Mouse (Mus musculus): ENCODE results near the gene Runx2.

Gene Runx2

DNA sequence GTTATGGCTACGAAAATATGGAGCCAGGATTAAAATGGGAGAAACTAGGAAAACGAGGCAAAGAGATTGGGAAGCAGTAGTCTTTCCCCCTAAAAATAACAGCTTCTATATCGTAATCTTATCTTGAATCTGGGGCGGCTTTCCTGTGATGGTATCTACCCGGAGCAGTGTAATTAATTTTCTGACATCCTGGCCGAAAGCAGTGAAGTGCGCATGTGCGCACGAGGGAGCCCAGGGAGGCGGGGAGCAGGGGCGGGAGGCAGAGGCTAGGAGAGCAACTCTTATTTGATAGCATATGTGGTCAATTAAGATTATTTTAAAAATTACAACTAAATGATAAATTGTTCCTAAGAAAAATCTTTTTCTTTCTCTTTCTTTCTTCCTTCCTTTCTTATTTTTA lies 195.9 kb downstream of the Runx2 start:
- peak; percentile 70 for DNase-seq (ENCODE audit: low read depth)

- peak; percentile 71 for DNase-seq (ENCODE audit: low read depth)
Observed at GRCm38 (mm10) chr17:44618175-44618574, 196.4 kb downstream of the Runx2 start.

GRCm38 (mm10) chr17:44617741-44618140 lies 196.9 kb downstream of the Runx2 start:
- peak; percentile 68 for DNase-seq (ENCODE audit: low read depth)

- no peak for DNase-seq (ENCODE audit: low read depth)
Observed at GRCm38 (mm10) chr17:44613716-44614715, 200.6 kb downstream of the Runx2 start.

- DNase-seq (ENCODE audit: low read depth), result no peak
Observed at GRCm38 (mm10) chr17:44612641-44613040, 202.0 kb downstream of the Runx2 start.

GRCm38 (mm10) chr17:44612002-44612401 lies 202.6 kb downstream of the Runx2 start:
- no peak for DNase-seq (ENCODE audit: low read depth)

DNA sequence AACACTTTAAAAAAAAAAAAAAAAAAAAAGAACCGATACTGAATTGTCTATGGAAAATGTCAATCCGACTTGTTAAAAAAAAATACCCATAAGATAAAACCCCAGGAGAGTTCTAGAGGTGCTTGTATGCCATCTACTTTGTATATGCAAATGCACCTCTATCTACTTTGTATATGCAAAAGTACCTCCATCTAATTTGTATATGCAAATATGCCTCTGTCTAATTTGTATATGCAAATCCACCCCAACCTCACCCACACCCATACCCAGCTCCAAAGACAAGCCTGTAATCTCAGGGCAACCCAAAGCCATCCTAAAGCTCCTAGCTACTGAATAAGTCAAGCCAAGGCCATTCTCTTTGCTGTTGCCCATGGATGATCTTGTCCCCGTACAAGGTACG lies 203.1 kb downstream of the Runx2 start:
- no peak for DNase-seq (ENCODE audit: low read depth)

GRCm38 (mm10) chr17:44610828-44611227 lies 203.8 kb downstream of the Runx2 start:
- DNase-seq (ENCODE audit: low read depth), result no peak

- no peak for DNase-seq (ENCODE audit: low read depth)
Observed at GRCm38 (mm10) chr17:44609897-44610641, 204.5 kb downstream of the Runx2 start.

GRCm38 (mm10) chr17:44609356-44609755 lies 205.2 kb downstream of the Runx2 start:
- no peak for DNase-seq (ENCODE audit: low read depth)

GRCm38 (mm10) chr17:44608907-44609306 lies 205.7 kb downstream of the Runx2 start:
- no peak for DNase-seq (ENCODE audit: low read depth)

DNA sequence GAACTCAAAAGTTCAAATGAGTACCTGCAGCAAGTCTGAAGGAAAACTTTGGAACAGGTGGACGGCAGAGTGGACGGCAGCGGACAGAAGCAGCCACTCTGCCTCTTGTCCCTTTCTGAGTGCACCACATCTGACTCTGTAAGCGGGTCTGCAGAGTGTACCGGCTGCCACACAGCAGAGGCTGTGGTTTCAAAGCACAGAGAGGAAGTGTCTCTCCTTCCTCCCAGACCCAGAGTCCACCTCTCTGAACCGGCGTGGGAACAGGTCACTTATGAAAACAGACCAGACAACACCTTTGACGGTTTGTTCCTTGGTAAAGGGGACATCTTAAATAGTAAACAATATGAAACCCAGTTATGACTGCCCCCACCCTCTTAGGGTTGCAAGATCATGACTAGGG lies 207.2 kb downstream of the Runx2 start:
- DNase-seq (ENCODE audit: low read depth), result no peak

GRCm38 (mm10) chr17:44606245-44606644 lies 208.4 kb downstream of the Runx2 start:
- DNase-seq (ENCODE audit: low read depth), result no peak

- DNase-seq (ENCODE audit: low read depth), result no peak
Observed at GRCm38 (mm10) chr17:44605749-44606148, 208.8 kb downstream of the Runx2 start.

GRCm38 (mm10) chr17:44603170-44603569 lies 211.4 kb downstream of the Runx2 start:
- no peak for DNase-seq (ENCODE audit: low read depth)

DNA sequence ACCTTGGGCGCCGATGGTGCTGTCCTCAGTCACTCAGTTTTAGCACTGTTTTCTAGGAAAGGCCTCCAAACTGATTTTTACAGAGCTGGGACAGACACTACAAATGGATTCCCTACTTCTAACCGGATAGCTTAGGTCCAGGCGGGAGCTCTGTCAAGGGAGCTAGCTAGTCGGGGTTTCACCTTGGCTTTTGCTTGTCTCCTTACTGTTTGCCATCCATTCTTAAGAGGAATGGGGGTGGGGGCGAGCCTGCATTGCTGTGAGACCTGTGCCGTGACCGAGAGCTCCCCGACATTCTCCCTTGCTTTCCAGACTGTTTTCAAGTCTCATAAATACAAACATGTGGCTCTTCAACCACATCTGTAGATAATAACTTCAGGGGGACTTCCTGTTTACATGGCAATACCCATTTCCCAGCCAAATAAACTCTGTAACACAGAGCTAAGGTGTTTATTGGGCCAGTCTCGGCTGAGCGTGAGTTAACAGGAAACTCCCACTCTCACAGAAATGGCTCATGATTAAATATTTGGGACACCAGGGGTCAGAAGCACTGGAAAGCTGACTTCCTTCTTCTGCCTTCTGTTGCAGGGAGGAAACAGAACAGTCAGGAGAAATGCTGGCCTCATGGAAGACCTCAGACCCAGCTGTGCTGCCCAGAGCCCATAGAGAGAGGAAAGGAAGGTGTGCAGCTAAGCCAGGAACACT lies 213.1 kb downstream of the Runx2 start:
- DNase-seq (ENCODE audit: low read depth), result no peak

DNA sequence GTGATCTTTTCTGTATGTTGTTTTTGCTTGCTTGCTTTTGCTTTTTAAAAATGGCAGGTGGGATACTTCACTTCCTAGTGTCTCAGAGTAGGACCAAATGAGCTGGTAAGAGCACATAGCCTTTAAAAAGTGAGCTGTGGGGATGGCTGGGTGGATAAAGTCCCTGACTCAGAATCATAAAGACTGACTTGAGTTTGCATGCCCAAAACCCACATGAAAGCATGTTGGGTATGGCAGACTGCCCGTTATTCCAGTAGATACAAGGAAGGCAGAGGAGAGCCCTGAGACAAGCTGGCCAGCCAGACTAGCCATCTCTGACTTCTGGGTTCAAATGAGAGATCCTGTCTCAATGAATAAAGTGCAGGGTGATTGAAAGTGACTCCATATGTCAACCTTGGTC lies 214.7 kb downstream of the Runx2 start:
- peak; percentile 88 for DNase-seq (ENCODE audit: low read depth)

DNA sequence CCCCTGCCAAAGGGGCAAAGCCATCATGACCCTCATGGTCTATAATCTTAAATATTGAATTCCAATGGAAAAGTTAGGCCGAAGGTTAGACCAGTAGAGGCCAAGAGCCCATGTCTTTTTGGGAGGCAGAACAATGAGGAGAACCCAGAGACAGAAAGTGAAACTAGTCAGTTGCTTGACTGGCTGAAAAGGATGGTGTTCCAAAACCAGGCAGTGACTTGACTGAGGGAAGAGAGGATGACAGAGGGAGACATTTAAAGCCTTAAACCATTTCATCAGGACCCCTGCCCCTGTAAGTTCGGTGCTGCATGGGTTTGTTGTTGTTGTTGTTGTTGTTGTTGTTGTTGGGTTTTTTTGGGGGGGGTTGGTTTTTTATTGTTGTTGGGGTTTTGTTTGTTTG lies 215.5 kb downstream of the Runx2 start:
- DNase-seq (ENCODE audit: low read depth), result peak; percentile 34

- DNase-seq (ENCODE audit: low read depth), result peak; percentile 61
Observed at GRCm38 (mm10) chr17:44597918-44598504, 216.6 kb downstream of the Runx2 start.

DNA sequence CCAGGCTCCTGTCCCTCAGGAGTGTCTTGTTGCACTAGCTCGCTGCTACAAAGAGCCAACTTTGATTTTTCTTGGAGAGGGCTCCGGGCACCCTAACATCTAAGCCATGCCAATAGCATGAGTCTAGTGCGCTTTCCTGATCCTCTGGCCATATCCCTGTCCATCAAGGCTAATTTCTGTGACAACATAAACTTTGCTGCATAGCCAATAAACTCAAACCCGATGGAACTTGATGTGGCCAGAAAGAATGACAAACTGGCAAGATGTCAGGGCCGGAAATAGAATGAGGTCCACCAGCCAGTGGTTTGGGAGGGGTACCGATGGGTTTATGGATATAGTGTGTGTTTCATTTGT lies 221.9 kb downstream of the Runx2 start:
- DNase-seq (ENCODE audit: low read depth), result peak; percentile 51

- DNase-seq (ENCODE audit: low read depth), result peak; percentile 83
Observed at GRCm38 (mm10) chr17:44592067-44592736, 222.4 kb downstream of the Runx2 start.
